Mouse (Mus musculus) thymus, adult 18-20 months (tissue): ENCODE measurements at regions not wholly inside any gene's neighbourhood (a gene's known extent, or its start where the extent isn't known, plus 50 kb on each side); places are given as distances from the start of the nearest gene placed in this dataset.

Source experiments
- DNase-seq, 2 experiments: peaks; one replicate each; pipeline ENCODE4 v3.0.0; 2022; ENCODE audit warnings: mixed read lengths in 2 of 2

DNA sequence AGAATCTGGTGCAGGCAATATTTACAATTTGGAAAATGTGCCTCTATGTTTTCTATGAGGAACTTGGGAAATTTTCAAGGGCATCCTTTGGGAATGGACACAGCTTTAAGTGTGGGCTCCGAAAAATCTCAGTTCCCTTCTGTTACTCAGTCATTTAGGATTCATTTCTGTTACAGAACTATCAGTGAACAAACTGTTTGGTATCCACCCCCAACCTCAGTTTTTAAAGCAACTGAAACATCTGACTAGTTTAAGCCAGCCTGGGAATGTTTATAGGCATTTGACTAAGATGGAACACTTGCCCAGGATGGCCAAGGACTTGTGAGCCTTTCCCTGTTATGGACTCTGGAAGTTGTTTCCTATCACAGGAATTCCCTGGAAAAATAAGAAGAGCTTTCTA lies 280.0 kb upstream of the Prickle1 start:
- no peak for DNase-seq

DNA sequence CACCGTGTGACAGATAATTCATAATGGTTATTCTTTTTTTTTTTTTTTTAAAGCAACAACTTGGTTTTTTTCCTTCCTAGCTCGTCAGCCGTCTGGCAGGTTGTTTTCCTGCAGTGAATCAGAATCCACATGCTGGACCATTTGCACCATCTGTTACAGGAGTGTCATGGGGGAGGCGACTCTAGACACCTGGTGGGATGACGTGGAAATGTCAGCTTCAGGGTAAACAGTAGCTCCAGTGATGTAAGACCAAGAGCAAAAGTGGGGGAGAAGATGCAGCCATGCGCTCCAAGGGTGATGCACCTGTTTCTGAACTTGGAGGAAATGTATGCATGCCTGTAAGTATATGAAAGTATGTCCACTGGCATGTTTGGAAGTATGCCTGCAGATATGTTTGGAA lies 278.5 kb upstream of the Prickle1 start:
- no peak for DNase-seq

DNA sequence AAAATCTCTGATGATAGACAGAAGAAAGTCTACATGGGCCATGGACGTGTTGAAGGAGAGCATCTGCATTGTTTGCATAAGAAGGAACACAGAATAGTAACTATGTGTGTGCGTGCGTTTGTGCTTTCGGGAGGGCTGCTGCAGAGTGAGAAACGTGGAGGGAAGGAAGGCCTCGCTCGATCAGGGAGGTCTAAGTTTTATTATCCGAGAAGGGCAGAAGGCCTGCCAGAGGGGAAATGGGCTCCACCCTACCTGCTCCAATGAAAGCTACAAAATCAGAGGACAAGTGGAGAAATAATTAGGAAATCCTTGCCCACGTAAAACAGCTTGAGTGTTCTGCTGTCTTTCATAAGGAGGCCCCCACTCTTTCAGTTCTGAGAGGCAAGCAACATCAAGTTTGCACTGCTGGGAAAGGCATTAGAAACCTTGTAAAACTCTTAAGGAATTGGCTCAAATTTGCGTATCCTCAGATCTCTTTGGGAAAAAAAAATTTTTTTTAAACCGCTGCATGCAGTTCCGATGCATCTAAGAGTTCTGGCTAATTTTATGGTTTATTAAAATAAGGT lies 261.7 kb upstream of the Prickle1 start:
- DNase-seq = no peak

DNA sequence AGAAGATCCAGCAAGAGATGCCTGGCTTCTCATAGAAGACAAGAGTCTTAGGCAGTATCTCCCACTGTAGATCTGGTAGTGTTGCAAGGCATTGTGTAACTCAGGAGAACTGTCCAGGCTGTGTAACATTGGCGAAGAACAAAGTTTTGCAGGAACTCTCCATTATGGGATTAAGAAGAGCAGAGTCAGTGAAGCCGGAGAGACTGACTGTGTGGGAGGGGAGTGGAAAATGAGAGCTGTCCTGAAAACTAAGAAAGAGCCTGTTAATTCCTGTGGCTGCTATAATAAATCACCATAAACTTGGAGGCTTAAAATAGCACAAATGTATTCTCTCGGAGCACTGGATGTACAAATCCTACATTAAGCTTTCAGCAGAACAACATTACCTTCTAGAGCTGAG lies 257.5 kb upstream of the Prickle1 start:
- DNase-seq = no peak

DNA sequence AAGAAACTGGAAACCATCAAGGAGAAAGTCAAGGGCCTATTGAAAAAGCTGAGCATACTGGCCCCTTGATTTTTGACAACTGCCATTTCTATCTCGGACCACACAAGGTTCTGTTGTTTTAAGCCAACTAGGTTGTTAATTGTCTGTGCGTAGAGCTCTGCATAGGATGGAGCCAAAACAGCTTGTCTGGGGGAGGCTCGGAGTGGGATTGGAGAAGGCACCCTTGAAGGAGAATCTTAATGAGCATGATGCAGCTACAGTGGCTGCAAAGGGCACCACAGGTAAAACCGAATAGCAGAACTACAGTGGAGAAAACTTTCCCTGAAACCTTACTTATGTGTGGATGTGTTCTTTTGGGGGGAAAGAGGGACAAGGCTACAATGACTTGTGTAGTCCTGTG lies 256.4 kb upstream of the Prickle1 start:
- DNase-seq = no peak

DNA sequence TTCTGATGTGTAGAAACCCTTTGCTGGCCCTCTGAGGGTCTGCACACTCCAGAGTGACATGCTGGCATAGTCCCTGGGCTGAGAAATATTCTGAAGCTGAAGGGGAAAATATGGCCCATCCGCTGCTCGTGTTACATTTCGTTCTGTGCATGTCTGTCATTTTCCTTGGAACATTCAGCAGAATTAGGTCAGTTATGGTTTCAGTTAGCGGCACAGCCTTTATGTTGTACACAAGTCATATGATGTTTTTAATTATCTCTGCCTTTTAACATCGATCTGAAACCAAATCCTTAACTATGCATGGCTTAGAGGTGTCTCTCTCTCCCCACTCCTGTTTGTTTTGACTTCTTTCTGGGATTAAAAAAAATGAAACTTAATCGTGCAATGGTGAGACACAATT lies 254.7 kb upstream of the Prickle1 start:
- DNase-seq = no peak

DNA sequence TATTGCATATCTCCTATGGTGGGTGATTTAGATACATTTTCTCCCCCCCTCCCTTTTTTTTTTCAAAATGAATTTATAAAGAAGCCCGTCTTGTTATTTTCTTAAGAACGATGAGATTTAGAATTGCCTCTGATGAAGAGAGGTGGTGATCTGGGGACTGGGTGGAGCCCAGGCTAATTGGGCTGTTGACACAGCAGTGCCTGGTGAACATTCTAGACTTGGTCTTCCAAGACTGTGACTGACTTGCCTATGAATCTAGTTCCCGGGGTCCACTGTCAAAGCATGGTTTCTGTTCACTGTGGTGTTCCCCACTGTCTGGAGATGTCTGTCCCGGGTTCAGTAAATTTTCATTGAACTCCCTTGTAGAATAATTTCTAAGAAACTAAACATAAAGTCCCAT lies 253.1 kb upstream of the Prickle1 start:
- DNase-seq = no peak

DNA sequence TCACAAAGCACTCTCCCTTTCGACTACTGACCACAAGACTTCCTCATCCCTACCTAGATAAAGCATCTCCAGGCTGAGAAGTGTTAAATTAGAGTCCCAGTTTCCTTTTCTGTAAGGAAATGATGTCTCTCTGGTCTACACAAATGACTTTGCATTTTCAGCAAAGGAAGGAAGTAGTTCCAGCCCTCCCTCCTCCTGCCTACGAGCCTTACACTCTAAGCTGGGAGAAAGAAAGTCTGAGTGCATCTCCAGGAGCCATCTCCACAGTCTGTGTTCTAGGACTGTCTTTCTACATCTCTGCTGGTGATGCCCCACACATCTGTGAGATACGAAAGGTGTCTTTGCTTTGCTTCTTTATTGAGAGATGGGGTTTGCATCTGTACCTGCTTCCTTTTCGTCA lies 251.1 kb upstream of the Prickle1 start:
- no peak for DNase-seq

DNA sequence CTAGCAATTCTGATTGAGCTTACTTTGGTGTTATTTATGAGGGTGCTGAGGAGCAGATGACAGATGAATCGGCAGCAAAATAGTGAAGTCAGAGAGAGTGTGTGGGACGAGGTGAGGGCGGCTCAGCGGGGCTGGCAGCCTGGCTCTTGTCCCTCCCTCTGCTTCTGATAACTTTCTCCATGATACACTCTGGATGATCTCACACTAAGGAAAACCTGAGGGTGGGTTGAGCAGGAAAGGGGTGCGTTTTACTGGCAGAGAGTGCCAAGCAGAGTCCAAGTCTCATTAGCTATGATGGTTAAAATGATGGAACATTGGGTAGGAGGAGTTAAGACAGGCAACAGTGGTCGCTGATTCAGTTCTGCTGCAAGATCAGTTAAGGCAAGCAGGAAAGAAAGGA lies 250.1 kb upstream of the Prickle1 start:
- DNase-seq = no peak

DNA sequence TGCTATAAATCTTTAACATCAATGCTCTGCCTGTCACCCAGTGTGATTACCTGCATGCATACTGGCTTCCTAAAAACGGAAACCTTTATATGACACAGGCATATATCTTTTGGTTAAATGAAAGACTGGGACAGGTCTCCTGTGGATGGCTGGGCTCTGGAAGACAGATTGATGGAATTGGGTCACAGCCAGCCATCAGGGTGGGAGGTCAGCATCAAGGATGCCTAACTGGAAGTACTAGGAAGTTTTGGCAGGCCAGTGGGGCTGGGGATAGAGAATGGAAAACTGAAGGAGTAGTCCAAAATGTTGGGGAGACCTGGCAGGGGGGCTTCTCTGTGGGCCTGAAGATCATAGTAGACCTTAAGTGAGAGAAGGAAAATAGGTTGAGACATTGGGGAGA lies 237.3 kb upstream of the Prickle1 start:
- no peak for DNase-seq

DNA sequence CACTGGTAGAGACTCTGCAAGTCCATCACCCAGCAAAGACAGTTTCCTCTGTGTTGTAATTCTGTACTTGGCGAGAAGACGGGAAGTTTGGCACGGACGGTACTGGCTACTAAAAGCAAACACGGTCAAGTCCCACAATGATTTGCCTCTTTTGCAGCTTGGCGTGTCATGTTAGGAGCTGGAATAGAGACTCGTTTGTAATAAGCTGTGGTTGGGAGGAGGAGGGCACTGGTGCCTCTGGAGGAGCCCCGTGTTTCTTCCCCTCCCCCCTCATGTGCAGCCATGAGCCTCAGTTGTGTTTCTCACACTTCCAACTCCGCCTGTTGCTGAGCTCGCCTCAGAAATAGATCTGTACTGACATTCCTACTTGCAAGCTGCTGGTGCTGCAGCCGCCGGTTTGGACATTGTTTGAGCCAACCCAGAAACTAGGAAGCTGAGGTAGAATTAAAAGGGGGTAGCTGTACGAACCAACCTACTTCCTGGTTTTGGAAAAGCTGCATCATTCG lies 236.8 kb upstream of the Prickle1 start:
- no peak for DNase-seq

DNA sequence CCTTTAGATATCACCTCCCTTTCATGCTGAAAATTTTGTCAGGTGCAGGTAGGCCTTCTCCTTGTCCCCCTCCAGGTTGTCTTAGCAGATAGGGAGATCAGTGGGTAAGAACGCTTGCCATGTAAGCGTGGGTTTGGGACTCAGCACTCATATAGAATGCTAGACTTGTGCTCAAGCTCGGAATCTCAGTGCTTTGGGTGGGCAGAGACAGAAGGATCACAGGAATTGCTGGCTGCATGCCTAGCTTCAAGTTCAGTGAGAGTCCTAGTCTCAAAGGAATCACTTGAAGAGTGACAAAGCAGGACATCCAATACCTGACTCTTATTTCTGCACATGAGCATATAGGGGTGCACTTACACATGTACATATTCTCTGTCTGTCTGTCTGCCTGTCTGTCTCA lies 235.5 kb upstream of the Prickle1 start:
- no peak for DNase-seq

DNA sequence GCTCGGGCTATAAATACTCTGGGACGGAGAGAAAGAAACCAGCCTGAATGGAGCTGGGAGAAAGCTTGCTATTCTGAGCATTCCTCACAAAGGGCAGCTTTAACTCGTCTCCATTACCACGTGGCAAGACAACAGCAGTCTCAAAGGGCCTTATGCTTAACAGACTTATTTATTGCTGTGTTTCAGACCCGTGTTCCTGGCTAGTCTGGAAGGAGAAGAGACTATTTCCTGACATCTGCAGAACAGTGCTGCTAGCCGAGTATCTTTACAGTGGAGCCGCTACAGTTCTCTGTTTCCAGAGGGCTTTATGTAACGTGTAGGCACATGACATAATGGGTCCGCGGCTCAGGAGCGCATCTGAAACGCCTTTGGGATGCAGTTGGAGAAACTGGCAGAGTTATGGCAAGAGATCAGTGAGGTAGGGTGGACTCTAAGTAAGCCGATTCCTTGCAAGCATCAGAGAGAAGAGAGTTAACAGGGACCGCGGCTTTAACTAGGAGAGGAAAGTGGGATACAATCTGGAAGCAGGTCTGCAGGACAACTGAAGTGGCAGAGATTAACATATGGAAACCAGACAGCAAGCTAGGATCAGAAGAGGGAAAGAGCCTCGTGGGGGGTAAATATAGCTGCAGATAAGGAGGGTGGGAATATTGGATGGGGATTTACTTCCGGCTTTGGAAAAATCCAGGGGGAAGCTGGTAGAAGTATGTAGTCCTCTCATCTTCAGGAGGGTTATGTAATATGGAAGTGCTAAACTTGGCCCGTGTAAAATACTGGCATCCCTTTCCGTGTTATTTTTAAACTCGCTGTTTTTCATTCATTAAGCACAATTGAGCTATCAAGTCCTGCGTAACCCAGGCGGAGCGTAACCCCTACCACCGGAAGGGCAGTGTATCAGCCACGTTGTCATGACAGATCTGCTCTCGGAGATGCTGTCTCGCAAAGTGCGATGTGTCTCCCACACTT lies 229.3 kb upstream of the Prickle1 start:
- DNase-seq = no peak

DNA sequence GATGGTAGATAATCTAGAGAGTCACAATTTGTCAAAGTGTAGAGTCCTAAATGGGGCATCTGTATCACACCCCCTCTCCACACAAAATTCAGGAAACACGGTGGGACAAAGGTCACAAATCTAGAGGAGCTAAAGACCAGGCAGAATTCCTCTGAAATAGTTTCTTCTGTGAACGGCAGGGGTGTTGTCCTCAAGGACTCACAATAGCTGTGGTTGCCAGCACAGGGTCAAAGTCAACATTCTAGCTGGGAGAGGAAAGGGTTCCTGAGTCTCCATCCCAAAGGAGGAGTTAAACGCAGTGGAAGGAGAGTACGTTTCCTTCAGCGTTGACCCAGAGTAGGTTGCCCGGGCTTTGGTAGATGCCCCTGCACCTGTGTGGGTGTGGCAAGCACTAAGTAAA lies 225.5 kb upstream of the Prickle1 start:
- DNase-seq = no peak

DNA sequence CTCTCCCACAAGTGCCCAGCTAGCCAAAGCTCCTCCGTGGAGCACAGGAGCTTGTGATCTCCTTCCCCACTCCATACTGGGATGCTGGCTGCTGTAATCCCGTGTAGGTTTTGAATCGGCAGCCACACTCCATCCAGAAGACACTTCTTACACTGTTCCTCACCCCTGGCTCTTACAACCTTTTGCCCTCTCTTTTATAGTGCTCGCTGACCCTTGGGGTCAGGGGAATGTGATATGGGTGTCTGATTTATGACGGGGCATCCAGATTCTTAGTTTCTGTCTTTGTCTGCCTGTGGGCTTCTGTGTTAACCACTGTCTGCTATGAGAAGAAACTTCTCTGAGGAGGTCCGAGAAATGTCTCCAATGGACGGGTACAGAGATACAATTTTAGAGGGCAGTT lies 216.3 kb upstream of the Prickle1 start:
- DNase-seq = no peak

DNA sequence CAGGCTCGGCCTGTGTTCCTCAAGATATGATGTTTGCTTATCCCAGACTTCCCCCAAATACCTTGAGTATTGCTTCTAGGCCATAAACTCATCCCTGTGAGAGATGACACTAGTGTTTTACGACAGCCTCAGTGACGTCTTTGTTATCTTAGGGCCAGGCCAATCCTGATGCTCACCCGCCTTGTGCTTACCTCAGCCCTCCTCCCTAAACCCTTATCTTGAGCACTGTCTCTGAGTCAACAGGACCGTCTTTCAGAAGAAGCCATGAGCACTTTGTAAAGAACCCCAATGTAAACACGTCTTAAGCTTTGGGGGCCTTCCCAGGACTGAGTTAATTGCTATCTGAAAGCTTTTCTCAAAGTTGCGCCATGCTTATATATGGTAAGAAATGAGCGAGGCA lies 212.3 kb upstream of the Prickle1 start:
- no peak for DNase-seq

DNA sequence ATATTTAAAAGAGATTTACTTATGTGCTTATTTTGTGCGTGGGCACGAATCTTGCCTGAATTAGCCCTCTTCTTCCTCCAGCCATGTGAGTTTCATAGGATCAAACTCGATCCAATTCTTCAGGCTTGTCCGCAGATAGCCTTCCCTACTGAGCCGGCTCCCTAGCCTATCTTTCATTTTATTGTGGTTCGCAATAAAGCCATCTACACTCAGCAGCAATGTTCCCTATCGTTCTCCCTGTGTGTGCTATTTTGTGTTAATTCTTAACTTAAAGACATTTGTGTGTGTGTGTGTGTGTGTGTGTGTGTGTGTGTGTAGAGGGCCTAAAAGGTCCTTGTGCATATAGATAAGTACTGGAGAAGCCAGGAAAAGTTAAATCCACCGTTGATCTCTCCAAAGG lies 211.8 kb upstream of the Prickle1 start:
- no peak for DNase-seq

DNA sequence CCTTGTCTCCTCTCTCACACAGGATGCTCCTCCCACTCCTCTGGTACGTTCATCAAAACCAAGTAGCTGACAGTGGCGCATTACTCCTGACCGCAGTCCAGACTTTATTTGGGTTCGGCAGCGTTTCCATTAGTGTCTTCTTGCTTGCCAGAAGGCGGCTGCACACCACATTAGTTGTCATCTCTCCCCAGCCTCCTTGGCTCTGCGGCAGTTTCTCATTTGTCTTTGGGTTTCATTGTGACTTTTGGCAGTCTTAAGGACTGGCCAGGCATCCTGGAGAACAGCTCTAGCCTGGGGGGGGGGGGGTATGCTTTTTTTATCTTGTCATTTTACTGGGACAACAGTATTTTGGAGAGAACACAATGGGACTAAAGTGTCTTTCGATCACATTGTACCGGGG lies 209.0 kb upstream of the Prickle1 start:
- DNase-seq = no peak

DNA sequence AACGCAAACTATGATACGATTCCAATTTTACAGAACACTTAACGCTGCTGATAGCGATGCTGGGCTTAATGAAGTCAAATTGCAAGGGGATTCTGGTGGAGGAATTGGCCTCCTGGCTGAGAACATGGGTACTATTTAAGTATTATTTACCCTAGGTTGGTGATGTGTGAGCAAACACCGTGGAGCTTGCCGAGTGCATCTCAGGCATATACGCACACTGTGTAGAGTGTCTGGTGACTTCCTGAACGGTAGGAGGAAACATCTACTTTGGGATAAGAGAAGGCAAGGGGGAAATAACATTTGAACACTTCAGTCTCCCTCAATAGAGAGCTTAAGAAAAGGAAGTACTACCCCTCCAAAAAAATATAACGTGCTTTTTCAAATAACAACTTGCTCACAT lies 194.8 kb upstream of the Prickle1 start:
- DNase-seq = no peak

DNA sequence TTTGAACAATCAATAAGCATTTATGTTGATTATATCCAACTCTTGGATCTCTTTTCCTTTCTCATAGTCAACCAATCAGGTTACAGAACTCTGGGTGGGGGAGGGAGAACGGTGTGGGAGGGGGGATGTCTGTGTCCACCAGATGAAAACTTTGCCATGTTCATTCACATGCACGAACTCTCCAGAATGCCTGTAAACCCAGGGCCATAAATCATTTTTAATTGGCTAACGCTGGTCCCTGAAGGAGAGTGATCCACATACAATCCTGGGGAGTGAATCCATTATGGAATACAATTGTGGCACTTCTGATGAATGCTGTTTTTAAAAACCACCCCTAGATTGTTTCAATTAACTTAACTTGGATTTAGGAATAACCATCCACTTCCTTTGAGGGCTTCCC lies 194.1 kb upstream of the Prickle1 start:
- no peak for DNase-seq

DNA sequence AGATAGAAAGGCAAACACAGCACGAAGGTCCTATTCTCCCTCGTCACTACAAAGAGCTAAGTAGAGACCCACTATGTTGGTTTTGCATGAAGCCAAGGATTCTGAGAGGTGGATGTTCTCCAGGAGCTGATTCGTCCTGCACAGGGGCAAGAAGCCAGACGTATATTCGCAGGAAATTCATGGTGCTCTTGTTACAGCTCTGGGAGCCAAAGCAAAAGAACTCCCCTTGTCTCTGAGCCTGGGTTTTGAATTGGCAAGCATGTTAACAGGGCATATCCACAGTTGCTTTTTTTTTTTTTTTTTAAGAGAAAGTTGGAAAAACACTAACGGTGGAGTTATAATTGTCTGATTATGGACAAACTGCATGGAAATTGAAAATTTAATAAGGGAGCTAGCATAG lies 191.7 kb upstream of the Prickle1 start:
- no peak for DNase-seq

DNA sequence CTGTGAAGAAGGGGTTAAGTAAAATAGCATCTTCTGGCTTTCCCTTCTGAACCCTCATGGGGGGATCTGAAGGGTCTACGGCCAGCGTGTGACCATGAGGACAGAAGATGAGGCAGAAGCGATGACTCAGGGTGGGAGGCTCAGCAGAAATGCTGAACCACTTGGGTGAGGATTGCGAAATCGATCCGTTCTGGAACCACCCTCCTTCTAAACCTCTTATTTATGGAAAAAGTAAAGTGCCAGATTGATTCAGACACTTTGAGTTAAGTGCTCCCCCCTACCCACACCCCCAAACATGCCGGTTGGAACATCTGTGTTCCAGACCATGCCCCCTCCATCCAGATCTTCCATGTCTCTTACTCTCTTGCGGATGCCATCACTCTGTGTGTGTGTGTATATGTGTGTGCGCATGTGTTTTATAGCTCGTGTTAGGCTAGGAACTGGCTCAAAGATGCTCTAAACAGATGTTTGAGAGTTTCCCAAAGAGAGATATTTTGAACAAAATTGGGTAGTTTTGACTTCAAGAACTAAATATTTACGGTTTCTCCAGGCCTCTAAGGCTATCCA lies 190.2 kb upstream of the Prickle1 start:
- DNase-seq = no peak

DNA sequence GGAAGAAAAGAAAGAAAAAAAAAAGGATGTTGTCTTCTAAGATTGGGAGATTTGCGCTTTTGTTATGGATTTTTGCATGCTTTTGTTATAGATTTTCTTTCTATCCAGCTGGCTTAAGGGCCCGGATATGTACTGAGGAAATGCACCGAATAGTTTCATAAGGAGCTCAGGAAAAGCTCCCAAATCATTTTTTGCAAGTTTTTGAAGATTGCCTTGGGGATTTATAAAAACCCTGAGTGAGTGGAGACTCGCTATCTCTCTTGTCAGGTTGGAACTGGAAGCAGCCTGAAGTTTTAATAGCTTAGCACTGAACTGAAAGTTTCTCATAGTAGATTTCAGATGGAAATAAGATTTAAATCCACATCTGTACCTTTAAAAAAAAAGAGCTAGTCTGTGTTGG lies 188.0 kb upstream of the Prickle1 start:
- no peak for DNase-seq

DNA sequence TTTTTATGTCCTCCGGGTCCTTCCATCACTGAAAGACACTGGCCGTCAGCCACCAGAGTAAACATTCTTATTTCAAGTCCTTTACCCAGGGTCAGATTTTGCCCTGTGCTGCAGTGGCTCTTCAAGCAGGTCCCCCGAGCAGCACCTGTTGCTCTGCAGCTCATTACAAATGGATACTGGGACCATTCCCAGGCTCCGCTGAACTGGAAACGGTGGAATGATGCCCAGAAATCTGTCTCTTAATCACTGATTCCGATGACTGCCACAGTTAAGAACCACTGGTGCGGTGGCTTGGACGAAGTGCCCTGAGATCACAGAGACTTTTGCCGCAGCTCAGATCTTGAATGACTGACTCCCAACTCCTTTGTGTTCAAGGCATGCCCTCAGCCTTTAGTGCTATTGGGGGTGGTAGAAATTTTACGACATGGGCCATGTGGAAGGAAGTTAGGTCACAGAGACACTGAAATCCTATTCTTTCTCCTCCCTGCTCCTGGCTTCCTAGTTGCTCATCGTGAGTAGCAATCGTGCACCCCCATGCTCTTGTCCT lies 179.6 kb upstream of the Prickle1 start:
- DNase-seq = no peak
